ENCODE assay signal across 27 mouse cellular contexts in genomic region chr13:74362218-74362617, GRCm38 (mm10). TPM values are rescaled to one million over a fixed set of nuclear protein-coding genes. Genes with fewer than 3 reads are reported as not detected.
DNase-seq lines count a peak whose midpoint lies in the region; ATAC-seq and TF ChIP-seq lines count a peak whose summit lies in the region.
"Had no signal": no experiment of that assay in that cellular context is flagged by ENCODE, and none has a peak within 500 bp of the region (broad histone marks: within the 10 kb centered on the region; RNA-seq: fewer than 3 reads in every experiment).

No protein-coding gene starts in this region.

- TF ChIP-seq CTCF in heart, adult 2 months (IDR thresholded peaks at IDR 0.05), result no peak
- no peak for TF ChIP-seq CTCF in heart, postnatal 0 days (IDR thresholded peaks at IDR 0.05; ENCODE audit: low read depth)

- no peak for DNase-seq in heart, adult 2 months
- no peak for DNase-seq in heart, adult 9 months (ENCODE audit: low spot score in 2 of 2)
- DNase-seq in heart, postnatal 0 days (ENCODE audit: low spot score), result no peak
- DNase-seq in heart, postnatal 14 days, result no peak
- DNase-seq in midbrain, embryonic 10.5 days (ENCODE audit: low spot score), result no peak
- DNase-seq in right cerebral cortex, postnatal 4 days, result no peak
- DNase-seq: adrenal gland, adult 8-10 months; cerebellum, adult 18-20 months; cerebellum, postnatal 14 days; embryo, embryonic 11 days; kidney, adult 11 months; kidney, postnatal 36 days; liver, postnatal 0 days had no signal

- H3K4me2 ChIP-seq in heart, postnatal 0 days (ENCODE audit: low read depth, low read length), result peak overlapping the region; percentile 66
- H3K4me2 ChIP-seq: embryonic facial prominence, embryonic 13.5 days; forebrain, embryonic 13.5 days; hindbrain, embryonic 12.5 days; kidney, embryonic 15.5 days; limb, embryonic 12.5 days; liver, embryonic 11.5 days; neural tube, embryonic 15.5 days had no signal

- no peak for TF ChIP-seq EP300 in heart, adult 2 months (IDR thresholded peaks at IDR 0.05; ENCODE audit: insufficient read depth, low read depth, low read length)
- TF ChIP-seq EP300 in heart, postnatal 0 days (IDR thresholded peaks at IDR 0.05; ENCODE audit: low read depth), result no peak

- peak overlapping the region; percentile 35; the same call in 1 of the 2 replicates for H3K9ac ChIP-seq in heart, adult 2 months (ENCODE audit: low read depth, low read length)
- H3K9ac ChIP-seq in heart, postnatal 0 days (replicated peaks; ENCODE audit: low read depth, low read length), result no peak overlapping the region
- H3K9ac ChIP-seq: embryonic facial prominence, embryonic 13.5 days; forebrain, embryonic 13.5 days; hindbrain, embryonic 12.5 days; kidney, embryonic 15.5 days; limb, embryonic 12.5 days; liver, postnatal 0 days; neural tube, embryonic 15.5 days had no signal

- ATAC-seq in heart, postnatal 0 days (ENCODE audit: insufficient read depth, low read depth), result no peak
- peak; percentile 67 for ATAC-seq in common myeloid progenitor, adult 5-6 weeks (replicated peaks; ENCODE audit: low read depth, poor library complexity, severe bottlenecking)
- ATAC-seq in monocyte, adult 5-6 weeks (replicated peaks; ENCODE audit: insufficient number of reproducible peaks, low FRiP score, low TSS enrichment, poor library complexity, severe bottlenecking), result peak; percentile 20; the same call in 1 of the 2 replicates
- ATAC-seq: activated CD4-positive, CD25-positive, alpha-beta regulatory T cell, adult 4 months; forebrain, embryonic 13.5 days; liver, postnatal 0 days; midbrain, embryonic 16.5 days had no signal

- H3K27ac ChIP-seq in heart, adult 2 months, result peak overlapping the region; percentile 94; the same call in 1 of the 2 replicates
- H3K27ac ChIP-seq in heart, postnatal 0 days (ENCODE audit: low read depth), result no peak overlapping the region
- H3K27ac ChIP-seq in midbrain, embryonic 10.5 days (replicated peaks), result no peak overlapping the region
- H3K27ac ChIP-seq: embryonic facial prominence, embryonic 13.5 days; forebrain, embryonic 13.5 days; hindbrain, embryonic 12.5 days; kidney, embryonic 15.5 days; limb, embryonic 12.5 days; neural tube, embryonic 15.5 days had no signal

- 47% methylated on average over 2 of the region's 2 CpGs for WGBS in heart, adult 2 months
- WGBS in heart, postnatal 0 days, result 57% methylated on average over 2 of the region's 2 CpGs
- WGBS in midbrain, embryonic 10.5 days, result 83% methylated on average over 2 of the region's 2 CpGs

- intact Hi-C loops in heart, adult 2 months (cut with DNase I), result no loop called here
- intact Hi-C loops in heart, postnatal 14 days (cut with DNase I), result no loop called here

- no peaks in the 10 kb centered on the region; the same call in 1 of the 2 replicates for H3K4me1 ChIP-seq in heart, adult 2 months (ENCODE audit: control insufficient read depth, insufficient read depth, low read length)
- H3K4me1 ChIP-seq in heart, postnatal 0 days (ENCODE audit: control insufficient read depth, insufficient read depth), result peaks cover 11% of the 10 kb centered on the region; the same call in 1 of the 2 replicates
- H3K4me1 ChIP-seq in midbrain, embryonic 10.5 days, result no peaks in the 10 kb centered on the region
- H3K4me1 ChIP-seq: embryonic facial prominence, embryonic 13.5 days; forebrain, embryonic 13.5 days; hindbrain, embryonic 12.5 days; kidney, embryonic 15.5 days; limb, embryonic 12.5 days; neural tube, embryonic 15.5 days had no signal

- no peak for TF ChIP-seq POLR2A in heart, adult 2 months (IDR thresholded peaks at IDR 0.05; ENCODE audit: insufficient read depth, low read depth, low read length)

- no peaks in the 10 kb centered on the region for H3K79me2 ChIP-seq in heart, adult 2 months (replicated peaks; ENCODE audit: control insufficient read depth, insufficient read depth, low read length)

- H3K36me3 ChIP-seq in heart, adult 2 months (ENCODE audit: control insufficient read depth, insufficient read depth, low read length), result peaks cover 19% of the 10 kb centered on the region
- peaks cover 44% of the 10 kb centered on the region for H3K36me3 ChIP-seq in heart, postnatal 0 days (replicated peaks; ENCODE audit: control insufficient read depth, insufficient read depth, low read length)
- peaks cover 57% of the 10 kb centered on the region for H3K36me3 ChIP-seq in midbrain, embryonic 10.5 days

- H3K4me3 ChIP-seq in heart, adult 2 months, result peak overlapping the region; percentile 54
- H3K4me3 ChIP-seq in heart, postnatal 0 days (ENCODE audit: low read depth, low read length), result peak overlapping the region; percentile 42; the same call in 1 of the 2 replicates
- H3K4me3 ChIP-seq in midbrain, embryonic 10.5 days, result no peak overlapping the region
- H3K4me3 ChIP-seq: embryonic facial prominence, embryonic 13.5 days; erythroblast, embryonic 14.5 days; forebrain, embryonic 13.5 days; hindbrain, embryonic 12.5 days; kidney, embryonic 15.5 days; limb, embryonic 12.5 days; neural tube, embryonic 15.5 days had no signal

- no peaks in the 10 kb centered on the region for H3K27me3 ChIP-seq in heart, adult 2 months (ENCODE audit: control insufficient read depth, insufficient read depth, low read length)
- no peaks in the 10 kb centered on the region for H3K27me3 ChIP-seq in heart, postnatal 0 days (ENCODE audit: control insufficient read depth, insufficient read depth, low read length)
- no peaks in the 10 kb centered on the region for H3K27me3 ChIP-seq in midbrain, embryonic 10.5 days (ENCODE audit: low read depth, poor library complexity, severe bottlenecking)
- H3K27me3 ChIP-seq: embryonic facial prominence, embryonic 13.5 days; forebrain, embryonic 13.5 days; hindbrain, embryonic 12.5 days; kidney, embryonic 15.5 days; limb, embryonic 12.5 days; neural tube, embryonic 15.5 days had no signal

- no peaks in the 10 kb centered on the region for H3K9me3 ChIP-seq in heart, postnatal 0 days (replicated peaks; ENCODE audit: control insufficient read depth, low read length)
- H3K9me3 ChIP-seq in midbrain, embryonic 10.5 days (replicated peaks), result no peaks in the 10 kb centered on the region
- H3K9me3 ChIP-seq: embryonic facial prominence, embryonic 13.5 days; forebrain, embryonic 13.5 days; hindbrain, embryonic 12.5 days; kidney, embryonic 15.5 days; limb, embryonic 12.5 days; neural tube, embryonic 15.5 days had no signal

RNA-seq across cellular contexts. Expression of gene Lrrc14b, which starts 1.6 kb away (rescaled TPM):
- 10 to 100 TPM; 69.4 to 75.1 TPM for total RNA-seq in heart, adult 2 months (2021)
- 99.4 and 167 TPM in 2 replicates for polyA plus RNA-seq in heart, adult 2 months (2012; rRNA removed)
- 25.5 and 26.0 TPM in 2 replicates for total RNA-seq in heart, postnatal 0 days (2014; rRNA removed; ENCODE audit: low replicate concordance)
- polyA plus RNA-seq in heart, postnatal 0 days (2015; fragmentation: Nextera tagmentation; extraction: Ambion mirVana), result 25.2 and 32.2 TPM in 2 replicates
- 10 to 100 TPM; 57.2 to 58.7 TPM for total RNA-seq in heart, postnatal 14 days (2021)
- 0.05 TPM in 1 of 2 replicates, not detected in the other for total RNA-seq in common myeloid progenitor, adult 5-6 weeks (2017)
- total RNA-seq in monocyte, adult 5-6 weeks (2017), result 0.19 TPM in 1 of 3 replicates, not detected in the others
- polyA plus RNA-seq in midbrain, embryonic 10.5 days (2016; fragmentation: Nextera tagmentation; extraction: Ambion mirVana), result not detected in 2 replicates
- total RNA-seq: left cerebral cortex, postnatal 14 days had no signal
- polyA plus RNA-seq: activated CD4-positive, CD25-positive, alpha-beta regulatory T cell, adult 4 months; embryonic facial prominence, embryonic 13.5 days; erythroblast, embryonic 14.5 days; forebrain, embryonic 13.5 days; hindbrain, embryonic 12.5 days; kidney, embryonic 15.5 days; limb, embryonic 12.5 days; liver, embryonic 11.5 days; liver, postnatal 0 days; midbrain, embryonic 16.5 days; neural tube, embryonic 15.5 days; thymus, postnatal 0 days had no signal

RNA-seq across cellular contexts. Expression of gene Ccdc127, which starts 12.1 kb away (rescaled TPM):
- 10 to 100 TPM; 51.3 to 53.5 TPM for total RNA-seq in heart, adult 2 months (2021)
- 5.5 and 7.5 TPM in 2 replicates for polyA plus RNA-seq in heart, adult 2 months (2012; rRNA removed)
- 6.4 and 7.2 TPM in 2 replicates for total RNA-seq in heart, postnatal 0 days (2014; rRNA removed; ENCODE audit: low replicate concordance)
- polyA plus RNA-seq in heart, postnatal 0 days (2015; fragmentation: Nextera tagmentation; extraction: Ambion mirVana), result 43.5 and 46.5 TPM in 2 replicates
- 10 to 100 TPM; 43.2 to 49.9 TPM for total RNA-seq in heart, postnatal 14 days (2021)
- total RNA-seq in common myeloid progenitor, adult 5-6 weeks (2017), result 65.0 and 79.4 TPM in 2 replicates
- total RNA-seq in monocyte, adult 5-6 weeks (2017), result 30.2 to 39.4 TPM (median 31.4 TPM) in 3 replicates
- 56.1 and 59.6 TPM in 2 replicates for polyA plus RNA-seq in midbrain, embryonic 10.5 days (2016; fragmentation: Nextera tagmentation; extraction: Ambion mirVana)

RNA-seq across cellular contexts. Expression of gene Sdha, which starts 12.1 kb away (rescaled TPM):
- total RNA-seq in heart, adult 2 months (2021), result 1,000 to 10,000 TPM; 1,363 to 1,571 TPM
- 687 and 1,076 TPM in 2 replicates for polyA plus RNA-seq in heart, adult 2 months (2012; rRNA removed)
- 401 and 402 TPM in 2 replicates for total RNA-seq in heart, postnatal 0 days (2014; rRNA removed; ENCODE audit: low replicate concordance)
- 912 and 960 TPM in 2 replicates for polyA plus RNA-seq in heart, postnatal 0 days (2015; fragmentation: Nextera tagmentation; extraction: Ambion mirVana)
- total RNA-seq in heart, postnatal 14 days (2021), result 1,000 to 10,000 TPM; 1,284 to 1,341 TPM
- 257 and 301 TPM in 2 replicates for total RNA-seq in common myeloid progenitor, adult 5-6 weeks (2017)
- total RNA-seq in monocyte, adult 5-6 weeks (2017), result 266 to 290 TPM (median 273 TPM) in 3 replicates
- 283 and 284 TPM in 2 replicates for polyA plus RNA-seq in midbrain, embryonic 10.5 days (2016; fragmentation: Nextera tagmentation; extraction: Ambion mirVana)

RNA-seq across cellular contexts. Expression of gene Zfp72, which starts 28.4 kb away (rescaled TPM):
- 1 to 10 TPM; 2.5 to 2.9 TPM for total RNA-seq in heart, adult 2 months (2021)
- polyA plus RNA-seq in heart, adult 2 months (2012; rRNA removed), result 0.39 and 1.4 TPM in 2 replicates
- 1.1 and 2.3 TPM in 2 replicates for total RNA-seq in heart, postnatal 0 days (2014; rRNA removed; ENCODE audit: low replicate concordance)
- 2.8 and 2.9 TPM in 2 replicates for polyA plus RNA-seq in heart, postnatal 0 days (2015; fragmentation: Nextera tagmentation; extraction: Ambion mirVana)
- total RNA-seq in heart, postnatal 14 days (2021), result 1 to 10 TPM; 3.1 to 3.3 TPM
- 7.1 and 13.7 TPM in 2 replicates for total RNA-seq in common myeloid progenitor, adult 5-6 weeks (2017)
- total RNA-seq in monocyte, adult 5-6 weeks (2017), result 0.11 to 1.3 TPM (median 0.87 TPM) in 3 replicates
- 3.9 and 5.1 TPM in 2 replicates for polyA plus RNA-seq in midbrain, embryonic 10.5 days (2016; fragmentation: Nextera tagmentation; extraction: Ambion mirVana)
- polyA plus RNA-seq: erythroblast, embryonic 14.5 days had no signal

RNA-seq across cellular contexts. Expression of gene Ftl1-ps1, which starts 37.3 kb away (rescaled TPM):
- total RNA-seq in heart, adult 2 months (2021), result 100 to 1,000 TPM; 277 to 342 TPM
- polyA plus RNA-seq in heart, adult 2 months (2012; rRNA removed), result 12.6 and 14.6 TPM in 2 replicates
- 46.2 and 61.1 TPM in 2 replicates for total RNA-seq in heart, postnatal 0 days (2014; rRNA removed; ENCODE audit: low replicate concordance)
- 43.1 and 44.0 TPM in 2 replicates for polyA plus RNA-seq in heart, postnatal 0 days (2015; fragmentation: Nextera tagmentation; extraction: Ambion mirVana)
- 100 to 1,000 TPM; 251 to 263 TPM for total RNA-seq in heart, postnatal 14 days (2021)
- 11.9 and 18.5 TPM in 2 replicates for total RNA-seq in common myeloid progenitor, adult 5-6 weeks (2017)
- 28.5 to 49.4 TPM (median 42.7 TPM) in 3 replicates for total RNA-seq in monocyte, adult 5-6 weeks (2017)
- 89.2 and 96.1 TPM in 2 replicates for polyA plus RNA-seq in midbrain, embryonic 10.5 days (2016; fragmentation: Nextera tagmentation; extraction: Ambion mirVana)

Comparison
In these comparisons a context has a peak if more than half of its experiments do, and no peak if none do; other contexts are left out.
1. RNA of gene Lrrc14b, which starts 1.6 kb away (total RNA-seq): 69.4 to 75.1 TPM in heart, adult 2 months, 57.2 to 58.7 TPM in heart, postnatal 14 days and 25.5 to 26.0 TPM in heart, postnatal 0 days; 0.05 TPM in common myeloid progenitor, adult 5-6 weeks and 0.19 TPM in monocyte, adult 5-6 weeks; every median in the first group is over 10 times any median in the second.